Mouse (Mus musculus) CH12F3 (cell line): ENCODE measurements around the gene Cdca8.

Experiments used
- in situ Hi-C: fragments of 300-500 bp; cut with MboI; formaldehyde crosslinking; loops from 2 replicates; pipeline ENCODE4 v1.14.3; 2020; ENCODE audit warnings: low sequenced_read_pairs

Gene Cdca8

GRCm38 (mm10) chr4:124881341-124881908 is 57.7 kb downstream of the Cdca8 start:
- in situ Hi-C loops, result no loop called here

GRCm38 (mm10) chr4:124880599-124880998 is 58.5 kb downstream of the Cdca8 start, which contains the start of gene Epha10:
Gene Epha10 (plus strand): TSS chr4:124880899.
- in situ Hi-C loops, result no loop called here

GRCm38 (mm10) chr4:124872719-124873118 is 66.4 kb downstream of the Cdca8 start:
- in situ Hi-C loops, result no loop called here
